Mouse (Mus musculus): ENCODE measurements around the gene Jmjd8. TPM values are rescaled to one million over a fixed set of nuclear protein-coding genes. Genes with fewer than 3 reads are reported as not detected.

The Jmjd8 gene
- polyA plus RNA-seq, 1 experiment from 2014 or later = 46.3 TPM

GRCm38 (mm10) chr17:25817662-25818061 is 11.0 kb upstream of the Jmjd8 start:
- Histone ChIP-seq H3K36me3 (ENCODE audit: control insufficient read depth, insufficient read depth, low read length) (no peaks in the 10 kb centered on the region), H3K4me2 (replicated peaks; ENCODE audit: low read depth, low read length) (no peak overlapping the region), H3K9ac (ENCODE audit: low read depth, low read length) (no peak overlapping the region), H3K27me3 (ENCODE audit: control insufficient read depth, insufficient read depth, low read length) (peaks cover 31% of the 10 kb centered on the region), H3K27ac (ENCODE audit: low read depth, low read length) (no peak overlapping the region), H3K9me3 (ENCODE audit: control insufficient read depth, low read length) (no peaks in the 10 kb centered on the region), H3K4me1 (replicated peaks; ENCODE audit: control insufficient read depth, insufficient read depth, low read length) (0 out of 2 replicates have a peak, but pooled peaks cover 2% of the 10 kb centered on the region), H3K4me3 (ENCODE audit: low read depth, low read length) (no peak overlapping the region)
- 87% methylated on average over 11 of the region's 11 CpGs for WGBS
- DNase-seq (ENCODE audit: low spot score) = no peak
- no peak for ATAC-seq (ENCODE audit: low FRiP score)

DNA sequence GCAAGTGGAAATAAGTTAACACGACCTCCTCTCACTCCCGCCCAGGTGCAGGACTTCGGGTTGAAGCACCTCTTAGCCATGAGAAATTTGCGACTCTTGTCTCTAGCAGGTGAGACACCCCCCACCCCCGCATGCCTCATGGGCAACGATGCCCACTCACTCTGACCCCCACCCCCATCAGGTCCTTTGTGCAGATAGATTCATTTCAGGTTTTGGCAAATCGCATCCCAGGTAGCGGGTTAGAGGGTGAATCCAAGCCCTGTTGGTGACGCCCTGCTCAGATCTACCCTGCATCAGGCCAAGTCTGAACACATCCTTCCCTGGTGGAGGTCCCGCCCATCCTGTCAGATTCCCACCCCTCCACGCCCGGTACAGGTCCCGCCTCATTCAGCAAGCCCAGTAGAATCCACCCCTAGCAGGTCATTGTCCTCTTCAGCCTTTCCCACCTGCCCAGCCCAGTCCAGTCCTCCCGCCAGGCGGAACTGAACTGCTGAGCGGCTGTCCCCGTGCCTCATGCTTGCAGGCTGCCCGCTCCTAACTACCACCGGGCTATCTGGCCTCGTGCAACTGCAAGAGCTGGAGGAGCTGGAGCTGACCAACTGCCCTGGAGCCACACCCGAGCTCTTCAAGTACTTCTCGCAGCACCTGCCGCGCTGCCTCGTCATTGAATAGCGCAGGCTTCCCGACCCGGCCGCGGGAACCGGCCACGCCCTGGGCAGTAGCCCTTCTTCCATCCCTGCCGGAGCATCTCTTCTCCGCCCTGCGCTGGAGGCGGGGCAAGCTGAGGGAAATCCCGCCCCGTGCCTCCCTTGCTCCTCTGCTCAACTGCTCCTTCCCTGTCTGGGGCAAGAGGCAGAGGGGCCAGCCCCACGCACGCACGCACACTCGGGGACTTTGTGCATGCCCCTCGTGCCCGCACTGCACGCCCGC is 9.6 kb upstream of the Jmjd8 start:
- no peak overlapping the region for H3K27ac ChIP-seq (ENCODE audit: low read depth, low read length)
- H3K4me3 ChIP-seq (ENCODE audit: low read depth, low read length) = 0 out of 2 replicates have a peak overlapping the region, but pooled peaks have one; percentile 2
- no peaks in the 10 kb centered on the region for H3K36me3 ChIP-seq (ENCODE audit: control insufficient read depth, insufficient read depth, low read length)
- H3K27me3 ChIP-seq (ENCODE audit: control insufficient read depth, insufficient read depth, low read length) = peaks cover 31% of the 10 kb centered on the region
- H3K4me1 ChIP-seq (replicated peaks; ENCODE audit: control insufficient read depth, insufficient read depth, low read length) = peaks cover 4% of the 10 kb centered on the region; the same call in 1 of the 2 replicates
- H3K4me2 ChIP-seq (replicated peaks; ENCODE audit: low read depth, low read length) = peak overlapping the region; percentile 30
- WGBS = 7% methylated on average over 44 of the region's 46 CpGs
- no peak overlapping the region for H3K9ac ChIP-seq (ENCODE audit: low read depth, low read length)
- peak; percentile 27 for DNase-seq (ENCODE audit: low spot score)
- ATAC-seq (ENCODE audit: low FRiP score) = no peak
- H3K9me3 ChIP-seq (ENCODE audit: control insufficient read depth, low read length) = no peaks in the 10 kb centered on the region

DNA sequence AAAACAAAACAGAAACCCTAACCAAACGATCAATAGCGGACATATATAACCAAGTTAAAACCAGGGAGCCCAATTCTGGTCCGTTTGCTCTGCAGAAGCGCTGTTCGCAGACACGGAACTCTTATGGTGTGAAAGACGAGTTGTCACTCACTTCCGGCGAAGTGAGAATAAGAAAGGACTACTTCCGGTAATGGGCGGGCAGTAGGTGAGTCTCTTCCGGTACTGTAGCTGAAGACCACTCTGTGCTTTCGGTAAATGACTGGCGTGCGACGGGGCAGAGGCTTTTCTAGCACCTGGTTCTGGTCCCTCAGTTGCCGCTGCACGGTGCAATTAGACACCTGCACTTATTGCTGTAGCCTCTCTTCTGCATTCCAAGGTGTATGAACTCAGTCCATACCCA is 5.2 kb upstream of the Jmjd8 start, which contains the start of gene Wdr24:
Gene Wdr24, plus strand, starts transcription at position 176 of the 400 bp plus-strand sequence.
- Histone ChIP-seq H3K27me3 (ENCODE audit: control insufficient read depth, insufficient read depth, low read length) (peaks cover 20% of the 10 kb centered on the region), H3K36me3 (ENCODE audit: control insufficient read depth, insufficient read depth, low read length) (no peaks in the 10 kb centered on the region), H3K27ac (ENCODE audit: low read depth, low read length) (0 out of 2 replicates have a peak within 1 kb of the TSS, but pooled peaks have one; percentile 19), H3K4me2 (replicated peaks; ENCODE audit: low read depth, low read length) (peak within 1 kb of the TSS; percentile 80), H3K9me3 (ENCODE audit: control insufficient read depth, low read length) (no peaks in the 10 kb centered on the region), H3K4me1 (replicated peaks; ENCODE audit: control insufficient read depth, insufficient read depth, low read length) (peaks cover 15% of the 10 kb centered on the region), H3K4me3 (ENCODE audit: low read depth, low read length) (peak within 1 kb of the TSS; percentile 47), H3K9ac (ENCODE audit: low read depth, low read length) (peak within 1 kb of the TSS; percentile 69)
- WGBS = 1% methylated on average over 18 of the region's 18 CpGs
- DNase-seq (ENCODE audit: low spot score) (peak; percentile 87), ATAC-seq (ENCODE audit: low FRiP score) (no peak)

GRCm38 (mm10) chr17:25824362-25825142 is 4.1 kb upstream of the Jmjd8 start:
- DNase-seq (ENCODE audit: low spot score) (no peak), ATAC-seq (ENCODE audit: low FRiP score) (no peak)
- no peaks in the 10 kb centered on the region for H3K9me3 ChIP-seq (ENCODE audit: control insufficient read depth, low read length)
- 73% methylated on average over 17 of the region's 17 CpGs for WGBS
- peak overlapping the region; percentile 69; the same call in 1 of the 2 replicates for H3K9ac ChIP-seq (ENCODE audit: low read depth, low read length)
- H3K4me3 ChIP-seq (ENCODE audit: low read depth, low read length) = peak overlapping the region; percentile 47
- no peaks in the 10 kb centered on the region for H3K36me3 ChIP-seq (ENCODE audit: control insufficient read depth, insufficient read depth, low read length)
- H3K27me3 ChIP-seq (ENCODE audit: control insufficient read depth, insufficient read depth, low read length) = peaks cover 9% of the 10 kb centered on the region; the same call in 1 of the 2 replicates
- H3K4me1 ChIP-seq (replicated peaks; ENCODE audit: control insufficient read depth, insufficient read depth, low read length) = peaks cover 18% of the 10 kb centered on the region
- no peak overlapping the region for H3K27ac ChIP-seq (ENCODE audit: low read depth, low read length)
- H3K4me2 ChIP-seq (replicated peaks; ENCODE audit: low read depth, low read length) = peak overlapping the region; percentile 80

- DNase-seq (ENCODE audit: low spot score) (no peak), ATAC-seq (ENCODE audit: low FRiP score) (no peak)
- 97% methylated on average over 6 of the region's 6 CpGs for WGBS
- H3K27ac ChIP-seq (ENCODE audit: low read depth, low read length) = no peak overlapping the region
- H3K4me3 ChIP-seq (ENCODE audit: low read depth, low read length) = no peak overlapping the region
- H3K4me2 ChIP-seq (replicated peaks; ENCODE audit: low read depth, low read length) = no peak overlapping the region
- peaks cover 2% of the 10 kb centered on the region; the same call in 1 of the 2 replicates for H3K27me3 ChIP-seq (ENCODE audit: control insufficient read depth, insufficient read depth, low read length)
- H3K36me3 ChIP-seq (ENCODE audit: control insufficient read depth, insufficient read depth, low read length) = no peaks in the 10 kb centered on the region
- H3K4me1 ChIP-seq (replicated peaks; ENCODE audit: control insufficient read depth, insufficient read depth, low read length) = peaks cover 23% of the 10 kb centered on the region
- no peak overlapping the region for H3K9ac ChIP-seq (ENCODE audit: low read depth, low read length)
- H3K9me3 ChIP-seq (ENCODE audit: control insufficient read depth, low read length) = no peaks in the 10 kb centered on the region
Observed at GRCm38 (mm10) chr17:25825311-25825710, 3.4 kb upstream of the Jmjd8 start.

DNA sequence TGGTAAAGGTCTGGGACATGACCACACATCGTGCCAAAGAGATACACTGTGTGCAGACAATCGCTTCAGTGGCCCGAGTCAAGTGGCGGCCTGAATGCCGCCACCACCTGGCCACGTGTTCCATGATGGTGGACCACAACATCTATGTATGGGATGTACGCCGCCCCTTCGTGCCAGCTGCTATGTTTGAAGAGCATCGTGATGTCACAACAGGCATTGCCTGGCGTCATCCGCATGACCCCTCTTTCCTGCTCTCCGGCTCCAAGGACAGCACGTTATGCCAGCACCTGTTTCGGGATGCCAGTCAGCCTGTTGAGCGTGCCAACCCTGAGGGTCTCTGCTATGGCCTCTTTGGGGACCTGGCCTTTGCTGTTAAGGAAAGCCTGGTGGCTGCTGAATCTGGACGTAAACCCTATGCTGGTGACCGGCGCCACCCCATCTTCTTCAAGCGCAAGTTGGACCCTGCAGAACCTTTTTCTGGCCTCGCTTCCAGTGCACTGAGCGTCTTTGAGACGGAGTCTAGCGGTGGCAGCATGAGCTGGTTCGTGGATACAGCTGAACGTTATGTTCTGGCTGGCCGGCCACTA is 2.6 kb upstream of the Jmjd8 start:
- Histone ChIP-seq H3K9ac (ENCODE audit: low read depth, low read length) (no peak overlapping the region), H3K4me1 (replicated peaks; ENCODE audit: control insufficient read depth, insufficient read depth, low read length) (peaks cover 23% of the 10 kb centered on the region), H3K27ac (ENCODE audit: low read depth, low read length) (no peak overlapping the region), H3K36me3 (ENCODE audit: control insufficient read depth, insufficient read depth, low read length) (peaks cover 2% of the 10 kb centered on the region; the same call in 1 of the 2 replicates), H3K4me2 (replicated peaks; ENCODE audit: low read depth, low read length) (no peak overlapping the region), H3K27me3 (ENCODE audit: control insufficient read depth, insufficient read depth, low read length) (no peaks in the 10 kb centered on the region), H3K9me3 (ENCODE audit: control insufficient read depth, low read length) (no peaks in the 10 kb centered on the region), H3K4me3 (ENCODE audit: low read depth, low read length) (no peak overlapping the region)
- 97% methylated on average over 27 of the region's 27 CpGs for WGBS
- DNase-seq (ENCODE audit: low spot score) (no peak), ATAC-seq (ENCODE audit: low FRiP score) (no peak)

- H3K9me3 ChIP-seq (ENCODE audit: control insufficient read depth, low read length) = no peaks in the 10 kb centered on the region
- no peaks in the 10 kb centered on the region for H3K27me3 ChIP-seq (ENCODE audit: control insufficient read depth, insufficient read depth, low read length)
- WGBS = 95% methylated on average over 13 of the region's 13 CpGs
- H3K9ac ChIP-seq (ENCODE audit: low read depth, low read length) = no peak overlapping the region
- peaks cover 30% of the 10 kb centered on the region for H3K4me1 ChIP-seq (replicated peaks; ENCODE audit: control insufficient read depth, insufficient read depth, low read length)
- H3K36me3 ChIP-seq (ENCODE audit: control insufficient read depth, insufficient read depth, low read length) = peaks cover 4% of the 10 kb centered on the region; the same call in 1 of the 2 replicates
- no peak overlapping the region for H3K4me2 ChIP-seq (replicated peaks; ENCODE audit: low read depth, low read length)
- DNase-seq (ENCODE audit: low spot score) (no peak), ATAC-seq (ENCODE audit: low FRiP score) (no peak)
- H3K4me3 ChIP-seq (ENCODE audit: low read depth, low read length) = no peak overlapping the region
- H3K27ac ChIP-seq (ENCODE audit: low read depth, low read length) = no peak overlapping the region
Observed at GRCm38 (mm10) chr17:25827011-25827410, 1.7 kb upstream of the Jmjd8 start.

GRCm38 (mm10) chr17:25827546-25828222 is 983 bp upstream of the Jmjd8 start:
- no peak overlapping the region for H3K4me3 ChIP-seq (ENCODE audit: low read depth, low read length)

More at GRCm38 (mm10) chr17:25827546-25828222, 983 bp upstream of the Jmjd8 start:
- DNase-seq (ENCODE audit: low spot score) (no peak), ATAC-seq (ENCODE audit: low FRiP score) (no peak)
- no peak overlapping the region for H3K27ac ChIP-seq (ENCODE audit: low read depth, low read length)
- H3K27me3 ChIP-seq (ENCODE audit: control insufficient read depth, insufficient read depth, low read length) = no peaks in the 10 kb centered on the region
- H3K9me3 ChIP-seq (ENCODE audit: control insufficient read depth, low read length) = no peaks in the 10 kb centered on the region
- H3K4me2 ChIP-seq (replicated peaks; ENCODE audit: low read depth, low read length) = no peak overlapping the region
- 95% methylated on average over 22 of the region's 22 CpGs for WGBS
- H3K9ac ChIP-seq (ENCODE audit: low read depth, low read length) = no peak overlapping the region
- peaks cover 4% of the 10 kb centered on the region; the same call in 1 of the 2 replicates for H3K36me3 ChIP-seq (ENCODE audit: control insufficient read depth, insufficient read depth, low read length)
- H3K4me1 ChIP-seq (replicated peaks; ENCODE audit: control insufficient read depth, insufficient read depth, low read length) = peaks cover 30% of the 10 kb centered on the region
